ENCODE assay signal across 23 mouse cellular contexts in genomic region chrX:98880314-98880713, GRCm38 (mm10).
"Had no signal": no experiment of that assay in that cellular context is flagged by ENCODE, and none has a peak within 500 bp of the region (broad histone marks: within the 10 kb centered on the region; RNA-seq: fewer than 3 reads in every experiment).

No protein-coding gene starts in this region.

- DNase-seq: kidney, adult 2 months; kidney, postnatal 25 days; layer of hippocampus, adult 9-11 months; liver; liver, embryonic 13.5 days; lung, adult 2 months; right cerebral cortex, adult 18-20 months; right cerebral cortex, postnatal 14 days; right cerebral cortex, postnatal 4 days; spleen, adult 18-20 months; thymus, adult 18-20 months; thymus, postnatal 36 days had no signal

- H3K4me1 ChIP-seq: limb, embryonic 10.5 days; limb, embryonic 13.5 days; liver, embryonic 13.5 days; midbrain, embryonic 10.5 days; midbrain, embryonic 13.5 days; neural tube, embryonic 12.5 days; neural tube, embryonic 15.5 days had no signal

- H3K27ac ChIP-seq: kidney, postnatal 0 days; layer of hippocampus, adult 2 months; limb, embryonic 10.5 days; limb, embryonic 13.5 days; liver, embryonic 13.5 days; midbrain, embryonic 10.5 days; midbrain, embryonic 13.5 days; neural tube, embryonic 12.5 days; neural tube, embryonic 15.5 days had no signal

- H3K27me3 ChIP-seq: neural tube, embryonic 12.5 days had no signal

- ATAC-seq: intestine, embryonic 16.5 days; midbrain, embryonic 13.5 days; midbrain, embryonic 16.5 days had no signal

- H3K9ac ChIP-seq: limb, embryonic 13.5 days; liver, embryonic 13.5 days; midbrain, embryonic 13.5 days; neural tube, embryonic 12.5 days; neural tube, embryonic 15.5 days had no signal

- H3K4me2 ChIP-seq: limb, embryonic 13.5 days; liver, embryonic 13.5 days; midbrain, embryonic 13.5 days; neural tube, embryonic 12.5 days; neural tube, embryonic 15.5 days had no signal

- H3K4me3 ChIP-seq: layer of hippocampus, adult 2 months; limb, embryonic 10.5 days; limb, embryonic 13.5 days; liver, embryonic 13.5 days; megakaryocyte, embryonic 14.5 days; midbrain, embryonic 10.5 days; midbrain, embryonic 13.5 days; neural tube, embryonic 12.5 days; neural tube, embryonic 15.5 days had no signal

- H3K9me3 ChIP-seq: limb, embryonic 10.5 days; limb, embryonic 13.5 days; liver, embryonic 13.5 days; megakaryocyte, embryonic 14.5 days; midbrain, embryonic 10.5 days; midbrain, embryonic 13.5 days; neural tube, embryonic 12.5 days; neural tube, embryonic 15.5 days had no signal

- H3K36me3 ChIP-seq: limb, embryonic 10.5 days; limb, embryonic 13.5 days; liver, embryonic 13.5 days; midbrain, embryonic 10.5 days; midbrain, embryonic 13.5 days; neural tube, embryonic 12.5 days; neural tube, embryonic 15.5 days had no signal
